Mouse (Mus musculus): ENCODE data around the gene Slc1a4.

The Slc1a4 gene

GRCm38 (mm10) chr11:20332561-20333514 is at the start of gene Slc1a4:
Gene Slc1a4, minus strand, starts transcription at chr11:20332713.
- peak; percentile 94 for DNase-seq (ENCODE audit: low read depth, low spot score)
- Histone ChIP-seq H3K36me3 (ENCODE audit: control insufficient read depth, insufficient read depth, low read length, poor library complexity, severe bottlenecking) (no peaks in the 10 kb centered on the region), H3K27me3 (ENCODE audit: control insufficient read depth, insufficient read depth, low read length, poor library complexity, severe bottlenecking) (no peaks in the 10 kb centered on the region)

DNA sequence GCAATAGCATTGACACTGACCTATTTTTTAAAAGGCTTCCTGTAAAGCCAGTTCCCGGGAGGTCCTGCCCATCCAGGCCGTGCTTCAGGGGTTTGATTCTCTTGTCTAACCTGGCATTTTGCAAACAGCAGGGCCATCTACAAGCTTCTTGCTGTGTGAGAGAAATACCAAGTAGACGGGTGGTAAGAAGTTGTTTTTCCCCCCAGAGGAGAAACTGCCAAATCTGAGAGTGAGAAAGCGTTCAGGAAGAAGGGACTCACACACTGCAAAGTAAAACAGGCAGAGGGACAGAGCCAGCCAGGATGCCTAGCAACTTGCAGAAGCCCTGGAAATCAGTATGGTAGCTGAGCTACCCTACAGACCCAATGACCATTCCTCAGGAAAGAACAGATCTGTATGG is 47.6 kb upstream of the Slc1a4 start:
- no peaks in the 10 kb centered on the region for H3K27me3 ChIP-seq (ENCODE audit: control insufficient read depth, insufficient read depth, low read length, poor library complexity, severe bottlenecking)
- no peak for DNase-seq (ENCODE audit: low read depth, low spot score)

DNA sequence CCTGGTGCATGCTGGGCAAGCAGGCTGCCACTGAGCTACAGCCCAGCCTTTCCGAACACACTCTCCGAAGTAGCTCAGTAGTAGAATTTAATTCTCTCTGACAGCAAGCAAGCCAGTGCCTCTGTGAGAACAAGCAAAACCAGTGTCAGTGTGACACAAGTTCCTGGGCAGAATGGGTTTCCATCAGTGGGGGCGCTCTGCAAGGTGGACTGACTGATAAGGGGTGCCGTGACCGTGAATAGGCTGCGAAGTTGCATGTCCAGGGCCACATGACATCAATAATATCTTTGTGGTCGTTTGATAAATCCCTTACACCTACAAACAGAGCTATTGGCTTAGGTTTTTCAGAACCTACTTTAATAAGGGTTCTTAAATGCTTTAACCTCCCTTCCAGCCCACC is 44.1 kb upstream of the Slc1a4 start:
- no peak for DNase-seq (ENCODE audit: low read depth, low spot score)
- H3K36me3 ChIP-seq (ENCODE audit: control insufficient read depth, insufficient read depth, low read length, poor library complexity, severe bottlenecking) = no peaks in the 10 kb centered on the region

More for the DNA sequence above, 47.6 kb upstream of the Slc1a4 start:
- no peaks in the 10 kb centered on the region for H3K36me3 ChIP-seq (ENCODE audit: control insufficient read depth, insufficient read depth, low read length, poor library complexity, severe bottlenecking)

DNA sequence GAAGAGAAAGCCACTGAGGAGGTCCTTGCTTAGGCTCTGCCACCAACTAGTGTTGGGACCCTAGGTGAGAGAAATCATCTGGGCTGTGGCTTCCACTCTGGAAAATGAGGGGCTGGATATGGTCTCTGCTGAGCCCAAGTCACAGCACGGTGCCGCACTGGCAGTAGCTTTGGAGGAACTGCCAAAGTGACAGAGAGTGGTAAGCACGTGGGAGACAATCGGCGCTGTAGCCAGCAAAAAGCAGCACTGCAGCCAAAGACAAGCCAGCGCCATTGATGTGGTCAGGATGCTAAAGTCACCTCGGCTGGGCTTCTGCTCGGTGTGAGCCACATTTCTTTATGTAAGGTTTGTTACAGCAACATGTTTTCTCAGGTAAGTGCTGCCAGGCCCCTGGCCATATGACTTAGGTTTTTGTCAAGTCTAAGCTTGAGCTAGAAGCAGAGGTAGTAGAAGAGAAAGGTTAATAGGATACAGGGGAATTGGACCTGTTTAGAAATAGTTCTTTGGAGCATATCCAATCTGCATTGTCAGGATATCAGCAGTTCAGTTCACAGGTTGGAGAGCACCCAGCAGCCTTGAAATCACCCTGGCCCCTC is 40.2 kb upstream of the Slc1a4 start:
- Histone ChIP-seq H3K27me3 (ENCODE audit: control insufficient read depth, insufficient read depth, low read length, poor library complexity, severe bottlenecking) (no peaks in the 10 kb centered on the region), H3K36me3 (ENCODE audit: control insufficient read depth, insufficient read depth, low read length, poor library complexity, severe bottlenecking) (no peaks in the 10 kb centered on the region)
- no peak for DNase-seq (ENCODE audit: low read depth, low spot score)

More for the DNA sequence above, 44.1 kb upstream of the Slc1a4 start:
- H3K27me3 ChIP-seq (ENCODE audit: control insufficient read depth, insufficient read depth, low read length, poor library complexity, severe bottlenecking) = no peaks in the 10 kb centered on the region

DNA sequence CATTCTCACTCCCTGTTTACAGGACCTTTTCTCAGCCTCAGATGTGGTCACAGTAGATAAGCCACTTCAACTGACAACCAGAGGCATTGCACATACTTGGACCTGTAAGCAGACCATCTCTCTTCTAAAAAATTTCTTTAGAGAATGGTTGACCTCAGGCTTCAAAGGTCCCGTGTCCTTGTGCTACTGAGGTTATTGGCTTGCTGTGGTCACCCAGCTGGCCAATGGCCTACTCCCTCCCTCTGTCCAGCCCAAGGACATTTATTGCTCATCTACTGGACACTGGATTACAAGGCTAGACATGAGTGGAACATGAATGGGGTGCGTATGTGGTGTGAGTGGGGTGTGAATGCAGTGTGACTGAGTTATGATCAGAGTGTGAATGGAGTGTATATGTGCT is 38.0 kb upstream of the Slc1a4 start:
- H3K27me3 ChIP-seq (ENCODE audit: control insufficient read depth, insufficient read depth, low read length, poor library complexity, severe bottlenecking) = no peaks in the 10 kb centered on the region
- no peaks in the 10 kb centered on the region for H3K36me3 ChIP-seq (ENCODE audit: control insufficient read depth, insufficient read depth, low read length, poor library complexity, severe bottlenecking)
- no peak for DNase-seq (ENCODE audit: low read depth, low spot score)

GRCm38 (mm10) chr11:20366456-20366855 is 33.9 kb upstream of the Slc1a4 start:
- DNase-seq (ENCODE audit: low read depth, low spot score) = no peak
- no peaks in the 10 kb centered on the region for H3K36me3 ChIP-seq (ENCODE audit: control insufficient read depth, insufficient read depth, low read length, poor library complexity, severe bottlenecking)
- no peaks in the 10 kb centered on the region for H3K27me3 ChIP-seq (ENCODE audit: control insufficient read depth, insufficient read depth, low read length, poor library complexity, severe bottlenecking)

DNA sequence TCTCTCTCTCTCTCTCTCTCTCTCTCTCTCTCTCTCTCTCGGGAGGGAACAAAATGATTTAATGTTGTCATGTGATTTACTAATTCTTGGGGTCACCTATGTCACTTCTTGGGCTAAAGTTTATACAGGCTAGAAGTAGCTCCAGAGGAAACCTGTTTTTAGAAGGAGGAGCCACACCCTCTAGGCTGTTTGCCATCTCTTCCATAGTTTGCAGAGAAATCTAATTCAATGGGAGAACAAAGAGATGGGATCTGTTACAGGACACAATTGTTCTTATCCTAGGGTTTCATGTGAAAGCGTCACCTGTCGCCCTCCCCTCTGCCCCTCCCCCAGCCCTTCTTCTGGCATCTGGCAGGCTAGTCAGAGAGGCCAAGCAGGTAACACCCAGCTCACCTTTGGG is 28.8 kb upstream of the Slc1a4 start:
- no peak for DNase-seq (ENCODE audit: low read depth, low spot score)
- Histone ChIP-seq H3K36me3 (ENCODE audit: control insufficient read depth, insufficient read depth, low read length, poor library complexity, severe bottlenecking) (no peaks in the 10 kb centered on the region), H3K27me3 (ENCODE audit: control insufficient read depth, insufficient read depth, low read length, poor library complexity, severe bottlenecking) (no peaks in the 10 kb centered on the region)

- Histone ChIP-seq H3K27me3 (ENCODE audit: control insufficient read depth, insufficient read depth, low read length, poor library complexity, severe bottlenecking) (no peaks in the 10 kb centered on the region), H3K36me3 (ENCODE audit: control insufficient read depth, insufficient read depth, low read length, poor library complexity, severe bottlenecking) (no peaks in the 10 kb centered on the region)
- no peak for DNase-seq (ENCODE audit: low read depth, low spot score)
Observed at GRCm38 (mm10) chr11:20357684-20358447, 25.4 kb upstream of the Slc1a4 start.

DNA sequence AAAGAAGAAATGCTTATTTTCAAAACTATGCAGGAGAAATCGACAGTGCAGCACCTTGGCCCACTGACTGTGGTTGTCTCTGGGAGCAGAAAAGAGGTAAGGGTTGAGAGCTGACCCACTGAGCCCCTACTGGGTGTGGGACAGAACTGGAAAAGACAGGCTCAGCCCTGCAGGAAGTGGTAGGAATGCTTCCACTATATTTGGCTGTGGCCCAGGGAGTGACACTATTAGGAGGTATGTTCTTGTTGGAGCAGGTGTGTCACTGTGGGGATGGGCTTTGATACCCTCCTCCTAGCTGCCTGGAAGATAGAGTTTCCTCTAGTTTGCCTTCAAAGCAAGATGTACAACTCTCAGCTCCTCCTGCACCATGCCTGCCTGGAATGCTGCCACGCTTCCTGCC is 16.0 kb upstream of the Slc1a4 start:
- DNase-seq (ENCODE audit: low read depth, low spot score) = no peak
- no peaks in the 10 kb centered on the region for H3K36me3 ChIP-seq (ENCODE audit: control insufficient read depth, insufficient read depth, low read length, poor library complexity, severe bottlenecking)
- H3K27me3 ChIP-seq (ENCODE audit: control insufficient read depth, insufficient read depth, low read length, poor library complexity, severe bottlenecking) = no peaks in the 10 kb centered on the region

- no peak for DNase-seq (ENCODE audit: low read depth, low spot score)
- no peaks in the 10 kb centered on the region for H3K36me3 ChIP-seq (ENCODE audit: control insufficient read depth, insufficient read depth, low read length, poor library complexity, severe bottlenecking)
- H3K27me3 ChIP-seq (ENCODE audit: control insufficient read depth, insufficient read depth, low read length, poor library complexity, severe bottlenecking) = no peaks in the 10 kb centered on the region
Observed at GRCm38 (mm10) chr11:20347548-20347947, 15.0 kb upstream of the Slc1a4 start.

DNA sequence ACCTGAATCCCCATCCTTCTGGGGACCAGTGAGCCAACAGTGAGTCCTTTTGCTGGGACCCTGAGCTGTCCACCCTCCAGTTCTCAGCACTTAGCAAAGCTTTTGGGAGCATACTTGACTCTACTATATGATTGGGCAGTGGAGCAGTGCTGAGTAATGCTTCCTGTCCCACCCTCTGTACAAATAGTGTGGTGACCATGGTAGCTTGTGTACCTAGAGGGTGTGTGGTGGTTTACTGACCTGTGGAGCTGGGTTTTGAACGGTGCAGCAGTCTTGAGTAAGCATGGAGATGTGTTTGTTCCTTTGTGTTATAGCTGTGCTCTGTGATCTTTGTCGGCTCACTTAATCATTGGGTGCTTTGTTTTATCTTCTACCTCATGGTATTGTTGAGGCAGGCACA is 13.9 kb upstream of the Slc1a4 start:
- DNase-seq (ENCODE audit: low read depth, low spot score) = no peak
- no peaks in the 10 kb centered on the region for H3K27me3 ChIP-seq (ENCODE audit: control insufficient read depth, insufficient read depth, low read length, poor library complexity, severe bottlenecking)
- no peaks in the 10 kb centered on the region for H3K36me3 ChIP-seq (ENCODE audit: control insufficient read depth, insufficient read depth, low read length, poor library complexity, severe bottlenecking)

DNA sequence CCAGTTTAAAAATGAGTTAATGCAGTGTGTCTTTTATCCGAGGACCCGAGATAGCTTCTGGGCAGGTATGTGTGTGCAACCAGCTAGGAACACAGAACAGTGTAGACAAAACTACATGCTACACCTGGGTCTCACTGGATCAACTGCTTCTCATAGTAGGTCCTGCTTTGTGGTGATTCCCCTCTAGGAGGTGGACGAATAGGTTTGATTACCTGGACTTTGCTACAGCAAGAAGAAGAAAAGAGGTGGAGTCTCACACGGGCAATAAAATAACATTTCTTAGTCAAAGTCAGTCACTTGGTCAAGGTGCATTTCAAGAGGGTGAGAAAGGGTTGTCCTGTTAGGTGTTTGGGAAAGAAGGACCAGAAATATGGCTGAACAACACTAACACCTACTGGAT is 11.4 kb upstream of the Slc1a4 start:
- no peaks in the 10 kb centered on the region for H3K27me3 ChIP-seq (ENCODE audit: control insufficient read depth, insufficient read depth, low read length, poor library complexity, severe bottlenecking)
- no peaks in the 10 kb centered on the region for H3K36me3 ChIP-seq (ENCODE audit: control insufficient read depth, insufficient read depth, low read length, poor library complexity, severe bottlenecking)
- DNase-seq (ENCODE audit: low read depth, low spot score) = no peak

- H3K36me3 ChIP-seq (ENCODE audit: control insufficient read depth, insufficient read depth, low read length, poor library complexity, severe bottlenecking) = no peaks in the 10 kb centered on the region
- H3K27me3 ChIP-seq (ENCODE audit: control insufficient read depth, insufficient read depth, low read length, poor library complexity, severe bottlenecking) = no peaks in the 10 kb centered on the region
- no peak for DNase-seq (ENCODE audit: low read depth, low spot score)
Observed at GRCm38 (mm10) chr11:20341598-20341997, 9.1 kb upstream of the Slc1a4 start.

DNA sequence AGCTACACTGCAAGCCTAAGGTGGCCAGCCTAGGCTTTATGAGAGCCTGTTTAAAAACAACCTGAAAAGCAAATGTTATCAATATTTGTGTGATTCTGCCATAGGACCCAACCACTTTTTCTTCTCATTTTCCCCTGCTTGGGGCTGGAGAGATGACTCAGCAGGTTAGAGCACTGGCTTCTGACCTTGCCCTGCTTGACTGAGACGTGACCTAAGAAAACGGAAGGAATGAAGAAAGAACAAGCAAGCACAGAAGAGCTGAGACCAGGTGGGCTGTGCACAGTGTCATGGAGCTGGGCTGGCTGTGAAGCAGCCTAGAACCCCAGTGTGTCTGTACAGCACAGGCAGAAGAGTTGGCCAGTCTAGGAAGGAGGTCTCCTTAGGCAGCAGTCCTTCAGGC is 6.2 kb upstream of the Slc1a4 start:
- no peak for DNase-seq (ENCODE audit: low read depth, low spot score)
- no peaks in the 10 kb centered on the region for H3K27me3 ChIP-seq (ENCODE audit: control insufficient read depth, insufficient read depth, low read length, poor library complexity, severe bottlenecking)
- no peaks in the 10 kb centered on the region for H3K36me3 ChIP-seq (ENCODE audit: control insufficient read depth, insufficient read depth, low read length, poor library complexity, severe bottlenecking)

GRCm38 (mm10) chr11:20334301-20334700 is 1.8 kb upstream of the Slc1a4 start:
- H3K27me3 ChIP-seq (ENCODE audit: control insufficient read depth, insufficient read depth, low read length, poor library complexity, severe bottlenecking) = no peaks in the 10 kb centered on the region
- no peaks in the 10 kb centered on the region for H3K36me3 ChIP-seq (ENCODE audit: control insufficient read depth, insufficient read depth, low read length, poor library complexity, severe bottlenecking)
- DNase-seq (ENCODE audit: low read depth, low spot score) = no peak

Data from splenic B cell, adult 2 months (primary cell).